Mouse (Mus musculus): Measurements from ENCODE around the gene Crocc.

GRCm38 (mm10) chr4:141059616-141060425, 529 bp downstream of the Crocc start:
- TF ChIP-seq POLR2A (IDR thresholded peaks at IDR 0.05; ENCODE audit: borderline replicate concordance, insufficient read depth, low read length) (no peak), CTCF (IDR thresholded peaks at IDR 0.05; ENCODE audit: borderline replicate concordance, insufficient read depth, low read depth, low read length) (no peak)

Measured in cerebellum, adult 2 months (tissue).